Mouse (Mus musculus): ENCODE results near the gene Iqgap1.

The Iqgap1 gene

DNA sequence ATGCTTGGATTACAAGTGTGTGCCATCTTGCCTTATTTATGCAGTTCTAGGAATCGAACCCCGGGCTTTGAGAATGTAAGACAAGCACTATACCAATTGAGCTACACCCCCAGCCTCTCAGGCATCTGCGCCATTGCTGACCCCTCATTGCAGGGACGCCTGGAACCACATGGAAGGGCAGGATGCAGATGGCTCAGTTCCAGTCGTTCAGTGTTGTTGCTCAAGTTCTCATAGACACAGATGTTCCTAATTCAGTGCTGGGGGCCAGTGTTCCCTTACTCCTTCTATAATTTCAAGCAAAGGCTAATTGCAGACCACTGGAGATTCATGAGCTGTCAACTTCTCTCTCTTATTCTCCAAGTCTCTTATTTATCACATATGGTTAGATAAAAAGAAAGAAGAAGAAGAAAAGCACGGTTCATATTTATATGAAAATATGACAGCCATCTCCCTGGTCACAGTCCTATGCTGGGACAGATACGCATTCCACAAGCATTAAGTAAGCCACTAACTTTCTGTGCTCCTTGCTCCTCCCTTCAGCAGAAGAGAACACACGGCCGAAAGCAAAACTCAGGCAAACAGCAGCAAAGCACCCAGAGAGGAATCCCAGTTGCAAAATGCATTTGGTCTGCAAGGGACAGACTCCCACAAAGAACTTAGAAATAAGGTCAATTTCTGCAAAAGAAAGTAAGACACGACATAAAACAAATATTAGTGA lies 159.4 kb downstream of the Iqgap1 start:
- DNase-seq (ENCODE audit: low spot score) = no peak
